Mouse (Mus musculus) mesoderm, embryonic 11.5 days (tissue): ENCODE results near the gene Gm20696.

Source experiments
- DNase-seq: peaks from one replicate; pipeline ENCODE4 v3.0.0-alpha.2; 2012; ENCODE audit warnings: low read depth, low spot score

Gene Gm20696

GRCm38 (mm10) chr6:99394801-99395200, 271.8 kb downstream of the Gm20696 start:
- no peak for DNase-seq

- no peak for DNase-seq
Measured at GRCm38 (mm10) chr6:99392484-99392883, 274.1 kb downstream of the Gm20696 start.

- DNase-seq, result no peak
Measured at GRCm38 (mm10) chr6:99388741-99389675, 277.6 kb downstream of the Gm20696 start.

- DNase-seq, result no peak
Measured at GRCm38 (mm10) chr6:99388023-99388422, 278.6 kb downstream of the Gm20696 start.

- DNase-seq, result no peak
Measured at GRCm38 (mm10) chr6:99385059-99385604, 281.5 kb downstream of the Gm20696 start.

GRCm38 (mm10) chr6:99383846-99384472, 282.6 kb downstream of the Gm20696 start:
- DNase-seq, result no peak

GRCm38 (mm10) chr6:99380146-99380545, 286.5 kb downstream of the Gm20696 start:
- no peak for DNase-seq

- DNase-seq, result no peak
Measured at GRCm38 (mm10) chr6:99378997-99379710, 287.4 kb downstream of the Gm20696 start.

- DNase-seq, result no peak
Measured at GRCm38 (mm10) chr6:99377716-99378115, 288.9 kb downstream of the Gm20696 start.

GRCm38 (mm10) chr6:99377131-99377530, 289.5 kb downstream of the Gm20696 start:
- no peak for DNase-seq

GRCm38 (mm10) chr6:99376721-99377120, 289.9 kb downstream of the Gm20696 start:
- no peak for DNase-seq

GRCm38 (mm10) chr6:99375865-99376264, 290.7 kb downstream of the Gm20696 start:
- no peak for DNase-seq

- no peak for DNase-seq
Measured at GRCm38 (mm10) chr6:99375376-99375775, 291.2 kb downstream of the Gm20696 start.

- no peak for DNase-seq
Measured at GRCm38 (mm10) chr6:99374448-99375271, 291.9 kb downstream of the Gm20696 start.

GRCm38 (mm10) chr6:99372427-99372826, 294.2 kb downstream of the Gm20696 start:
- DNase-seq, result no peak

GRCm38 (mm10) chr6:99372016-99372415, 294.6 kb downstream of the Gm20696 start:
- DNase-seq, result no peak

GRCm38 (mm10) chr6:99369931-99370330, 296.7 kb downstream of the Gm20696 start:
- no peak for DNase-seq

- no peak for DNase-seq
Measured at GRCm38 (mm10) chr6:99369156-99369555, 297.4 kb downstream of the Gm20696 start.

GRCm38 (mm10) chr6:99368118-99368753, 298.4 kb downstream of the Gm20696 start:
- no peak for DNase-seq

GRCm38 (mm10) chr6:99364545-99364944, 302.1 kb downstream of the Gm20696 start:
- DNase-seq, result no peak
